Mouse (Mus musculus): ENCODE data around the gene Rnf133. TPM values are rescaled to one million over a fixed set of nuclear protein-coding genes. Genes with fewer than 3 reads are reported as not detected.

Gene Rnf133
- not detected in 2 replicates for polyA plus RNA-seq (2012; ENCODE audit: insufficient read depth, insufficient read length, missing spikeins)

DNA sequence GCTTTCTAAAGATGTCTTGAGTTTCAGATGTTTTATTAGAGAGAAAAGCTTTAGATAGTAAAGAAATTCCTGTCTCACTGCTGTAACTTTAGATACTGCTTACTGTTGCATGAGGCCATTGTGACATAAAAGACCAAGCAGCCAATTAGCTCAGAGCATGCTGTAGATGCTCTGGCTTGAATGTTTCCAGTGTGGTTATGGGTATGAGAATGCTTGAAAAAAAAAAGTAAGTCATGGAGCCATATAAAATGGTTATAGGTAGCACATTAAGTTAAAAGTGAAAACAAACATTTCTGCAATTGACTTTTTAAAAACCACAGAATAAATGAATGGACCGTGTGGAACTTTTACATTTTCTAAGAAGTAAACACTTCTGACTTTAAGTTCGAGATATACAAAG, at the start of gene Rnf133:
TSS of gene Rnf133 (minus strand) at position 101 of the 400 bp plus-strand sequence.
- Histone ChIP-seq H3K4me3 (ENCODE audit: insufficient read depth, low read depth, low read length) (no peak within 1 kb of the TSS), H3K4me1 (ENCODE audit: control insufficient read depth, insufficient read depth, insufficient read length, low read length) (no peaks in the 10 kb centered on the region; the same call in 1 of the 2 replicates)

DNA sequence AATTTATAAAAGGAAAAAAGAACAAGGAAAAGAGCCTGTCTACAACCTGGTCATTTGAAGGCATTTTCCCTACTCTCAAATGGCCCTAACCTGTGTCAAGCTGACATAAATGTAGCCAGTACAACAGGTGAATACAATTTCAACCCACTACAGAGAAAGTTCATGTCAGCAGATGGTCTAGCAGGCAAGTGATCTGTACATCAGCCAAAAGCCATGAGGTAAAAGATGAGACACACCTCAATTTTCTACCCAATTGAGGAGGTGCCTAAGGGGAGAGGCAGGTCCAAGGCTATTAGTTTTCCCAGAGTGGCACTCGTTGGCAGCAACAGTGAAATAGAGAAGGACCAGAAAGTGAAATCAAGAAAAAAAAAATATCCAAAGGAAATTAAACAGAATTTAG, 28.1 kb upstream of the Rnf133 start:
- Histone ChIP-seq H3K4me1 (ENCODE audit: control insufficient read depth, insufficient read depth, insufficient read length, low read length) (no peaks in the 10 kb centered on the region), H3K4me3 (ENCODE audit: insufficient read depth, low read depth, low read length) (no peak overlapping the region), H3K27ac (replicated peaks; ENCODE audit: low read depth, low read length) (no peak overlapping the region)

More for the DNA sequence above, at the start of gene Rnf133:
- H3K27ac ChIP-seq (replicated peaks; ENCODE audit: low read depth, low read length) = no peak within 1 kb of the TSS

DNA sequence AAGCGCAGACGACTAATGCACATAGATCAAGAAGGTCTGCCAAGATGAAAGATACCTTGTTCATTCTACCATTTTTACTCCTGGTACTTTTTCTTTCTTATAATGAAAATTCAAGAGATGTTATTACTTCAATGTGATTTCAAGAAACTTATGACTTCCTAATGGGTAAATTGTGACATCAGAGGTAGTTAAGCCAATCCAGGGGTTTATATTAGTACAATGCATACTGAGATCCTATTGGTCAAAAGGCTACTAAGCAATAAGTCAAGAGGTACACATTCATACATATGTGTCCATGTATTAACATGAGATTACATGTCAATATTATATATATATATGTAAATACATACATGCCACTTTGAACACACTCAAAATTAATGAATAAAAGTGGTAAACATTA, 4.9 kb upstream of the Rnf133 start, which contains the start of gene Rnf148:
TSS of gene Rnf148 (minus strand) at position 101 of the 400 bp plus-strand sequence.
- H3K4me1 ChIP-seq (ENCODE audit: control insufficient read depth, insufficient read depth, insufficient read length, low read length) = no peaks in the 10 kb centered on the region
- no peak within 1 kb of the TSS for H3K4me3 ChIP-seq (ENCODE audit: insufficient read depth, low read depth, low read length)
- no peak within 1 kb of the TSS for H3K27ac ChIP-seq (replicated peaks; ENCODE audit: low read depth, low read length)

DNA sequence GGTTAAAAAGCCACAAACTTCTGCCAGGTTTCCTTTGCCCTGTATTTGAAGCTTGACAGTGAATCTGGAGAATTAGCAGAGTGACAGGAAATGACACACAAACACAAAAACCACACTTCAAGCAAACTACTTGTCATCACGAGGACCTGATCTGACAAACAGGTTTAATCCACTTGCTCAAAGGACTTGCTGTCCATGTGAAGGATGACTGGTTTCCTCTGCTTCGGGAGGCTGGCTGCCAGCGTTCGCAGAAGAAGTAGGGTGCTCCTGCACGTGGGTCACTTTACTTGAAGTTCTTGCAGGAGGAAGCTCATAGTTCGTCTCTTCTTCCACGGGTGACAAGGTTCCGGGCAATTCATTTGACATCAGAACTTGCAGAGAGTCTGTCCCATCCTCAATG, 1.4 kb downstream of the Rnf133 start:
- H3K4me3 ChIP-seq (ENCODE audit: insufficient read depth, low read depth, low read length) = no peak overlapping the region
- no peak overlapping the region for H3K27ac ChIP-seq (replicated peaks; ENCODE audit: low read depth, low read length)
- H3K4me1 ChIP-seq (ENCODE audit: control insufficient read depth, insufficient read depth, insufficient read length, low read length) = no peaks in the 10 kb centered on the region; the same call in 1 of the 2 replicates

DNA sequence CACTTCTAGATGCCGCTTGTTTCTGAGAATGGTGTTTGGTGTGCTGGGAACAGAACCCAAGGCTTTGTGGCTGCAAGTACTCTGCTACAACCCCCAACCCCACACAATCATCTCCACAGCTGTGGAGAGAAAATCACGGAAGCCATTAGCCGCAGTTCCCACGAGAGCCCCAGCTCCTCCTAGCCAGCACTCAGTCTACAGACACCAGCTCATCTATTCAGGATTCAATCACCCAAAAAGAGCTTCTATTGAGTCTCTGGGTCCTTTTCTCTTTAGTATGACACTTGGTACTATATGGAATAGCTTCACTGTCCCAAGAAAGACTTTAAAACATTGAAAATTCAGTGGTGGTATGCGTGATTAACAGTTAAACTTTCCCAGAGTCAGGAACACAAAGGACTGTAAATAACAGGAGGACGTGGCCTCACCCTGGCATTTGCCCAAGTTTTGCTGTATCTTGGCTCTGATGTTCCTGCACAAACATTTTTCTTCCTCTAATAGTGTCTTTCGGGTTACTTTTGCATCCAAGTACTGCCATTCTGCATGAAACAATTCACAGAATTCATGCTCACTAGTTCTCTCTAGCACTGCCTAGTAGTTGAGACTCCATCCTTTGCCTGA, 2.4 kb downstream of the Rnf133 start:
- Histone ChIP-seq H3K4me1 (ENCODE audit: control insufficient read depth, insufficient read depth, insufficient read length, low read length) (no peaks in the 10 kb centered on the region; the same call in 1 of the 2 replicates), H3K4me3 (ENCODE audit: insufficient read depth, low read depth, low read length) (no peak overlapping the region), H3K27ac (replicated peaks; ENCODE audit: low read depth, low read length) (no peak overlapping the region)

DNA sequence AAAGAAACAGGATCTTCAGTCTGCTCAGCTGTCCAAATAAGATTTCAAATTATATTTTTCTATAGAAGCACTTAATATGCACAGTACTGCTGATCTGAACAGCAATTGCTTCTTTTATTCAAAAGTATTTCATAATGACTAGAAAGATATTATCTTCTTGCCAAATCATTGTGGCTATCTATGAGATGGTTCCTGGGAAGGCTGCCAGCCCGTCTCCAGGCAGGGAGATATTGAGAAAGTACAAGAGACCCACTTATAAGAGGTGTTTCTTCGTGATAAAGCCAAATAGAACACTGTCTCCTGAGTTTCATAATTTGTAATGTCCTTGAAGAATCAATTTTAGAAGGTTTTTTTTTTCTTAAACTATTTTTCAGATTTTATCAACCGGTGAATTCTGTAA, 13.0 kb downstream of the Rnf133 start:
- Histone ChIP-seq H3K4me3 (ENCODE audit: insufficient read depth, low read depth, low read length) (no peak overlapping the region), H3K4me1 (ENCODE audit: control insufficient read depth, insufficient read depth, insufficient read length, low read length) (no peaks in the 10 kb centered on the region; the same call in 1 of the 2 replicates), H3K27ac (replicated peaks; ENCODE audit: low read depth, low read length) (no peak overlapping the region)

DNA sequence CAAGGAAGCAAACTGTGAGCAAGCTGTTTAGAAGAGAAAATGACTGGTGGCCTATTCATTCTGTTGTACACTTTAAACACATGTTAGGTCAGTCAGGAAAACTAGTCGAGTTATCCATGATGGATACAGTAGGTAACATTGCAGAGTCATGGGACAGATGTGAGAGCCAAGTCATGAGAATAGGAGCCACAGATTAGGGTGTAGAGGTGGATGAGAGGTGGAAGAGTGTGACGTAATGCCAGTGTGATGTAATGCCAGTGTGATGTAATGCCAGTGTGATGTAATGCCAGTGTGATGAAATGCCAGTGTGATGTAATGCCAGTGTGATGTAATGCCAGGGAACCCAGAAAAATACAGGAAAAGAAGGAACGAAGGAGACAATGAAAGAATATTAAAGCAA, 14.9 kb downstream of the Rnf133 start:
- Histone ChIP-seq H3K27ac (replicated peaks; ENCODE audit: low read depth, low read length) (no peak overlapping the region), H3K4me1 (ENCODE audit: control insufficient read depth, insufficient read depth, insufficient read length, low read length) (no peaks in the 10 kb centered on the region), H3K4me3 (ENCODE audit: insufficient read depth, low read depth, low read length) (no peak overlapping the region)

DNA sequence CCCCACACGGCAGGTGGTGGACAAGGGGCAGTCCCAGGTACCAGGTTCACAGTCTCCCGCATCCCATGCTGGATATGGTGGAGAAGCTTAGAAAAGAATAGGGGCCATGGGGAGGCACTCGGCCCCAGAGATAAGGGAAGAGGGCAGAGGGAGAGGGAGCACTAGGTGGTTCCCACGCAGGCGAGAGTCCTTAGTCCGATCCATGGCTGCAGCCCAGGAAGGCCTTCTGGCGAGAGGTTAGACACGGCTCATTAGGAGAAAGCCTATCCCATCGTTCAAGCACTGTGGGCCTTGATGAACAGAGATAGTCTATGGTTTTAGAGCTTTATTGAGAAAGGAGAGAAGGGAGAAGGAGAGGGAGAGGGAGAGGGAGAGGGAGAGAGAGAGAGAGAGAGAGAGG, 16.1 kb downstream of the Rnf133 start:
- Histone ChIP-seq H3K4me1 (ENCODE audit: control insufficient read depth, insufficient read depth, insufficient read length, low read length) (no peaks in the 10 kb centered on the region), H3K4me3 (ENCODE audit: insufficient read depth, low read depth, low read length) (no peak overlapping the region), H3K27ac (replicated peaks; ENCODE audit: low read depth, low read length) (no peak overlapping the region)

DNA sequence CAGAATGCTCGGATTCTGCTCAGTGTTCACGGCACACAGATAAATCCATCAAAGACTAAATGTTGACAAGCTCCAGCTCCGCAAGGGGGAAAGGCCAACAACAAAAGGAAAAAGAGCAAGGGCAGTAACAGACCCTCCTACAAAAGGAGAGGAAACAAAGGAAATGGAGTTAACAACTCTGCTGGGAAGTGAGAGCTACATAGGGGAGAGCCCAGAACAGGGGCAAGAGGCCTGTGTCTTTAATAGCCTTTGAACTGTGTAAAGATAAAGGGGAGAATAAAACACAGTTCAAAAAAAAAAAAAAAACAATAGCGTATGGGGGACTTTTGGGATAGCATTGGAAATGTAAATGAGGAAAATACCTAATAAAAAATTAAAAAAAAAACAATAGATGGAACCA, 19.6 kb downstream of the Rnf133 start:
- Histone ChIP-seq H3K4me3 (ENCODE audit: insufficient read depth, low read depth, low read length) (no peak overlapping the region), H3K27ac (replicated peaks; ENCODE audit: low read depth, low read length) (no peak overlapping the region), H3K4me1 (ENCODE audit: control insufficient read depth, insufficient read depth, insufficient read length, low read length) (no peaks in the 10 kb centered on the region)

Other genes starting within 250 kb of the Rnf133 start
- not detected in 2 replicates for gene Rnf148, start 4.8 kb upstream of the Rnf133 start, polyA plus RNA-seq (2012; ENCODE audit: insufficient read depth, insufficient read length, missing spikeins)
- 1.1 and 1.3 TPM in 2 replicates for gene Cadps2, start 189.1 kb upstream of the Rnf133 start, polyA plus RNA-seq (2012; ENCODE audit: insufficient read depth, insufficient read length, missing spikeins)

All from brown adipose tissue, adult 24 weeks (tissue).